Mouse (Mus musculus) forebrain, postnatal 0 days (tissue): ENCODE results near the gene Hps5. TPM values are rescaled to one million over a fixed set of nuclear protein-coding genes. Genes with fewer than 3 reads are reported as not detected.
A peak's percentile ranks its signal among the peaks of the same experiment; 100 is the strongest.

Experiments used
- ATAC-seq: fragments of 200-750 bp; cut with Nextera tagmentation; 2 replicates; pipeline ENCODE4 v1.8.0; 2017; ENCODE audit warnings: mild to moderate bottlenecking, moderate library complexity
- DNase-seq: peaks from one replicate; pipeline ENCODE4 v3.0.0-alpha.2; 2015
- H3K27ac ChIP-seq: fragments of 300-500 bp; sonication (generic); 2 replicates; pipeline ENCODE4 v1.5.1; 2014; ENCODE audit warnings: low read depth, mild to moderate bottlenecking, antibody characterized with exemption, low read length, moderate library complexity, mixed read lengths
- H3K27me3 ChIP-seq: fragments of 300-500 bp; sonication (generic); 2 replicates; pipeline ENCODE4 v1.6.1; 2014; ENCODE audit warnings: mild to moderate bottlenecking, low read length, mixed read lengths; ENCODE audit not compliant: insufficient read depth
- H3K36me3 ChIP-seq: fragments of 300-500 bp; sonication (generic); 2 replicates; pipeline ENCODE4 v1.6.1; 2014; ENCODE audit warnings: mild to moderate bottlenecking, moderate library complexity; ENCODE audit not compliant: insufficient read depth
- H3K4me1 ChIP-seq: fragments of 300-500 bp; sonication (generic); 2 replicates; pipeline ENCODE4 v1.6.1; 2014; ENCODE audit warnings: antibody characterized with exemption; ENCODE audit not compliant: insufficient read depth
- H3K4me2 ChIP-seq: fragments of 300-500 bp; sonication (generic); 2 replicates; pipeline ENCODE4 v1.6.1; 2014; ENCODE audit warnings: low read depth, mild to moderate bottlenecking, moderate library complexity
- H3K4me3 ChIP-seq: fragments of 300-500 bp; sonication (generic); 2 replicates; pipeline ENCODE4 v1.5.1; 2014; ENCODE audit warnings: low read depth, low read length, mixed read lengths
- H3K9ac ChIP-seq: fragments of 300-500 bp; sonication (generic); 2 replicates; pipeline ENCODE4 v1.6.1; 2014; ENCODE audit warnings: mild to moderate bottlenecking
- H3K9me3 ChIP-seq: fragments of 300-500 bp; sonication (generic); 2 replicates; pipeline ENCODE4 v1.6.1; 2016; ENCODE audit warnings: low read length
- CTCF ChIP-seq: sonication (generic); IDR thresholded peaks from 2 replicates; pipeline ENCODE4 v1.5.1; 2016; ENCODE audit warnings: antibody characterized with exemption, control low read depth, low read depth
- WGBS: fragments of 180-500 bp; shearing (Covaris S2); extraction: QIAGEN DNeasy Blood & Tissue Kit; methylation state at CpG from one replicate; pipeline ENCODE4 v1.1.7; 2014; 5-methylcytosine and 5-hydroxymethylcytosine counted together
- polyA plus RNA-seq: library from polyadenylated mRNA; unstranded; fragments of >200 nt; fragmentation: Nextera tagmentation; extraction: Ambion mirVana; gene quantifications from 2 replicates; pipeline ENCODE4 v1.2.1, GENCODE M21; 2015
- total RNA-seq: library from RNA; depleted of rRNA; stranded (reverse); fragments of >200 nt; gene quantifications from 2 replicates; pipeline ENCODE4 v1.2.3, GENCODE M21; 2014

The Hps5 gene
- total and polyA plus RNA-seq, 2 experiments from 2014 or later = 6.9 to 24.5 TPM

- no peak for ATAC-seq
Measured at GRCm38 (mm10) chr7:46839861-46840260, 44.0 kb upstream of the Hps5 start.

GRCm38 (mm10) chr7:46839446-46839845, 43.6 kb upstream of the Hps5 start:
- ATAC-seq (peak; percentile 14; the same call in 1 of the 2 replicates), DNase-seq (no peak)
- no peak for TF ChIP-seq CTCF
- Histone ChIP-seq H3K4me1 (peaks cover 16% of the 10 kb centered on the region), H3K27me3 (no peaks in the 10 kb centered on the region), H3K4me2 (peak overlapping the region; percentile 40), H3K9ac (no peak overlapping the region), H3K27ac (peak overlapping the region; percentile 87), H3K4me3 (no peak overlapping the region), H3K36me3 (no peaks in the 10 kb centered on the region), H3K9me3 (no peaks in the 10 kb centered on the region)
- WGBS = 49% methylated on average over 7 of the region's 7 CpGs

More at GRCm38 (mm10) chr7:46839861-46840260, 44.0 kb upstream of the Hps5 start:
- no peak for TF ChIP-seq CTCF
- DNase-seq = no peak
- no peak overlapping the region for H3K4me3 ChIP-seq
- no peaks in the 10 kb centered on the region for H3K36me3 ChIP-seq
- H3K27ac ChIP-seq = no peak overlapping the region
- no peak overlapping the region for H3K9ac ChIP-seq
- no peak overlapping the region for H3K4me2 ChIP-seq
- H3K27me3 ChIP-seq = no peaks in the 10 kb centered on the region
- 71% methylated on average over 5 of the region's 5 CpGs for WGBS
- no peaks in the 10 kb centered on the region for H3K9me3 ChIP-seq
- peaks cover 16% of the 10 kb centered on the region for H3K4me1 ChIP-seq

- 6% methylated on average over 8 of the region's 8 CpGs for WGBS
Measured at GRCm38 (mm10) chr7:46838891-46839302, 43.0 kb upstream of the Hps5 start.

GRCm38 (mm10) chr7:46838104-46838671, 42.3 kb upstream of the Hps5 start:
- TF ChIP-seq CTCF = no peak
- Histone ChIP-seq H3K4me2 (peak overlapping the region; percentile 40), H3K36me3 (no peaks in the 10 kb centered on the region), H3K9me3 (no peaks in the 10 kb centered on the region), H3K4me3 (no peak overlapping the region), H3K27me3 (no peaks in the 10 kb centered on the region), H3K9ac (peak overlapping the region; percentile 22; the same call in 1 of the 2 replicates), H3K27ac (peak overlapping the region; percentile 87), H3K4me1 (peaks cover 16% of the 10 kb centered on the region)
- ATAC-seq (peak; percentile 81), DNase-seq (peak; percentile 77)
- 2% methylated on average over 8 of the region's 9 CpGs for WGBS

More at GRCm38 (mm10) chr7:46838891-46839302, 43.0 kb upstream of the Hps5 start:
- no peak for TF ChIP-seq CTCF
- peak overlapping the region; percentile 39; the same call in 1 of the 2 replicates for H3K9ac ChIP-seq
- DNase-seq (peak; percentile 94), ATAC-seq (peak; percentile 94)
- H3K27me3 ChIP-seq = no peaks in the 10 kb centered on the region
- no peaks in the 10 kb centered on the region for H3K36me3 ChIP-seq
- H3K27ac ChIP-seq = peak overlapping the region; percentile 87
- H3K9me3 ChIP-seq = no peaks in the 10 kb centered on the region
- no peak overlapping the region for H3K4me3 ChIP-seq
- peak overlapping the region; percentile 40 for H3K4me2 ChIP-seq
- H3K4me1 ChIP-seq = peaks cover 16% of the 10 kb centered on the region

- Histone ChIP-seq H3K27ac (no peak overlapping the region), H3K4me3 (no peak overlapping the region), H3K9me3 (no peaks in the 10 kb centered on the region), H3K36me3 (no peaks in the 10 kb centered on the region), H3K4me2 (no peak overlapping the region), H3K27me3 (no peaks in the 10 kb centered on the region), H3K9ac (no peak overlapping the region), H3K4me1 (peaks cover 16% of the 10 kb centered on the region)
- DNase-seq (no peak), ATAC-seq (no peak)
- WGBS = 59% methylated on average over 5 of the region's 5 CpGs
- TF ChIP-seq CTCF = no peak
Measured at GRCm38 (mm10) chr7:46837073-46837472, 41.2 kb upstream of the Hps5 start.

- WGBS = 83% methylated on average over 5 of the region's 5 CpGs
- H3K4me2 ChIP-seq = no peak overlapping the region
- no peaks in the 10 kb centered on the region for H3K9me3 ChIP-seq
- no peak overlapping the region for H3K4me3 ChIP-seq
- H3K27ac ChIP-seq = no peak overlapping the region
- H3K27me3 ChIP-seq = no peaks in the 10 kb centered on the region
- H3K36me3 ChIP-seq = no peaks in the 10 kb centered on the region
- H3K4me1 ChIP-seq = peaks cover 16% of the 10 kb centered on the region
- DNase-seq (no peak), ATAC-seq (no peak)
- H3K9ac ChIP-seq = no peak overlapping the region
- no peak for TF ChIP-seq CTCF
Measured at GRCm38 (mm10) chr7:46836357-46836756, 40.5 kb upstream of the Hps5 start.

- no peaks in the 10 kb centered on the region for H3K27me3 ChIP-seq
- no peak overlapping the region for H3K27ac ChIP-seq
- no peak for TF ChIP-seq CTCF
- WGBS = 30% methylated on average over 12 of the region's 14 CpGs
- peaks cover 16% of the 10 kb centered on the region for H3K4me1 ChIP-seq
- ATAC-seq (no peak), DNase-seq (no peak)
- no peaks in the 10 kb centered on the region for H3K9me3 ChIP-seq
- no peak overlapping the region for H3K9ac ChIP-seq
- H3K36me3 ChIP-seq = no peaks in the 10 kb centered on the region
- no peak overlapping the region for H3K4me3 ChIP-seq
- H3K4me2 ChIP-seq = no peak overlapping the region
Measured at GRCm38 (mm10) chr7:46834994-46835610, 39.2 kb upstream of the Hps5 start.
